Mouse (Mus musculus): ENCODE results near the gene Adam1a. TPM values are rescaled to one million over a fixed set of nuclear protein-coding genes. Genes with fewer than 3 reads are reported as not detected.

Adam1a gene
- polyA plus RNA-seq, 1 experiment from 2014 or later: 4.9 TPM

DNA sequence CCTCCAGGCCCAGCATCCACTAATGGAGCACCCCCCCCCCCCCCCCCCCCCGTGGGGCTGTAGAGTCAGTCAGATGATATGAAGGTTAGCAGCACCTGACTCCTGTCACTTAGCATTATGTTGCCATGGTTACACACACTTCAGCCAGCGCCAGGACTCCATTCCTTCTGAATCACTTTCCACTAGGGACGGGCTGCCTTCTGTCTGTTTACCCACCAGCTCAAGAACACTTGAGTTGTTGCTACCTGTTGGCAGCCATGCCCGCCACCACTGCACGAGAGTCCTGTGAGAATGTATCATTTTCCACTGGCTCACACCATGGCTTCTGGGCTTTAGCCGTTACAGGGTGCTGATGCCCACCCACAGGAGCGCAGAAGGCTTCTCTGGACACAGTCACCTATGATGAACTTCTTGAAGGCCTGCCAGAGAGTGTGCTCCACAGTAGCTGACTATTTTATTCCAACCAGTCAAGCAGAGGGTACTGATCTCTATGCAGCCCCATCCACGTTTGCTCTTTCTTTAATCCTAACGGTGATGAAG lies 24.7 kb upstream of the Adam1a start:
- H3K27me3 ChIP-seq (replicated peaks; ENCODE audit: control insufficient read depth, insufficient read depth, low read length): no peaks in the 10 kb centered on the region
- H3K36me3 ChIP-seq (ENCODE audit: control insufficient read depth, insufficient read depth): peaks cover 3% of the 10 kb centered on the region; the same call in 1 of the 2 replicates

DNA sequence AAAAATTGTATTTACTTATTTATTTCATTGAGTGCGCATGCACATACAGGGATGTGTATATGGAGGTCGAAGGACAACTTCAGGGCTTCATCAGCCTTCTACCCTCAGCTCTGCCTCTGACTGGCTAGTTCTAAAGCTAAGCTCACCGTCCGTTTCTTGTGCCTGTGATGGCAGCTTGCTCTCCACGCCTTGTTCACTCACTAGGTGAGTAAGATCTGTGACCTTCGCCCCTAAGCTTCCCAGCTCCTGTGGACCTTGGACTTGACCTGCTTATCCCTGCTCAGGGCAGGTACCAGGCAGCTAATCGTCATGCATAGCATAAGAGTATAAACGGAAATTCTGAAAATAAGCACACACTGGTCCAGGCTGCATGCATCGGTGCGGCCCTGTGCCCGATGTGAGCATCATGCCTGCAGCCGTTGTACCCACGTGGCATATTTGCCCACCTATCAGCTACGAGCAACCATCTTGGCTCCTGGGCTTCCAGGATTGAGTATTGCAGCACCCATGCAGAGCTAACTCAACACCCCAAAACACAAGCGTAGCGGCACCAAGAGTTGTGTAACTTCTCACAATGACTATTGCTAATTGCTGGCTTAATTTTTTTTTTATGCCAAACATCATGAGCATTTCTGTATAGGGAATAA lies 20.9 kb upstream of the Adam1a start:
- Histone ChIP-seq H3K4me3 (replicated peaks; ENCODE audit: low read length) (no peak overlapping the region), H3K9me3 (ENCODE audit: control insufficient read depth, low read length) (no peaks in the 10 kb centered on the region), H3K27me3 (replicated peaks; ENCODE audit: control insufficient read depth, insufficient read depth, low read length) (no peaks in the 10 kb centered on the region), H3K36me3 (ENCODE audit: control insufficient read depth, insufficient read depth) (no peaks in the 10 kb centered on the region), H3K4me1 (replicated peaks; ENCODE audit: control insufficient read depth, insufficient read depth, low read length) (0 out of 2 replicates have a peak, but pooled peaks cover 2% of the 10 kb centered on the region), H3K9ac (replicated peaks; ENCODE audit: low read depth, low read length) (no peak overlapping the region), H3K27ac (ENCODE audit: low read length) (no peak overlapping the region), H3K4me2 (ENCODE audit: low read length) (no peak overlapping the region)
- WGBS: 92% methylated on average over 16 of the region's 16 CpGs
- ATAC-seq: no peak

More for the DNA sequence above, 24.7 kb upstream of the Adam1a start:
- no peak overlapping the region for H3K9ac ChIP-seq (replicated peaks; ENCODE audit: low read depth, low read length)
- no peak overlapping the region for H3K4me2 ChIP-seq (ENCODE audit: low read length)
- H3K4me3 ChIP-seq (replicated peaks; ENCODE audit: low read length): no peak overlapping the region
- no peak for ATAC-seq
- no peaks in the 10 kb centered on the region for H3K4me1 ChIP-seq (replicated peaks; ENCODE audit: control insufficient read depth, insufficient read depth, low read length)
- no peaks in the 10 kb centered on the region for H3K9me3 ChIP-seq (ENCODE audit: control insufficient read depth, low read length)
- 76% methylated on average over 8 of the region's 9 CpGs for WGBS
- H3K27ac ChIP-seq (ENCODE audit: low read length): no peak overlapping the region

DNA sequence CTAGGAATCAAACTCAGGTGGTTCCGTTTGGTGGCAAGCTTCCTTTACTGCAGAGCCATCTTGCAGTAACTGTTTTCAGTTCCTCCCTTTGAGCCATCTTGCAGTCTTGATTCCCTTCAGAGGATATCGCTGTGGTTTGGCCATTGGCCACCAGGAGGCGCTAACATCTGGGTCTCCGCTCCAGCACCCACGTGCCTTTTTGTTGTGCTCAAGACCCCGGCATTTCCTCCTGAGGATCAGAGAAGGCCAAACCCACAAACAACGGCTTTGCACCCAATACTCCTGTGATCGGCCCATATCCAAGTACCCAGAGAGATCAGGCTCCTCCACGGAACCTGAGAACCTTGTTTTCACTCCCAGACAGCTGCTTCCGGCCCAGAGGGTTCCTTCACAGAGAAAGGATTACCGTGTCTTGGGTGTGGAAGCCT lies 19.2 kb upstream of the Adam1a start:
- 13% methylated on average over 11 of the region's 11 CpGs for WGBS
- Histone ChIP-seq H3K4me1 (replicated peaks; ENCODE audit: control insufficient read depth, insufficient read depth, low read length) (0 out of 2 replicates have a peak, but pooled peaks cover 2% of the 10 kb centered on the region), H3K27ac (ENCODE audit: low read length) (no peak overlapping the region), H3K9me3 (ENCODE audit: control insufficient read depth, low read length) (no peaks in the 10 kb centered on the region), H3K27me3 (replicated peaks; ENCODE audit: control insufficient read depth, insufficient read depth, low read length) (no peaks in the 10 kb centered on the region), H3K4me2 (ENCODE audit: low read length) (peak overlapping the region; percentile 19; the same call in 1 of the 2 replicates), H3K36me3 (ENCODE audit: control insufficient read depth, insufficient read depth) (no peaks in the 10 kb centered on the region), H3K9ac (replicated peaks; ENCODE audit: low read depth, low read length) (0 out of 2 replicates have a peak overlapping the region, but pooled peaks have one; percentile 19), H3K4me3 (replicated peaks; ENCODE audit: low read length) (no peak overlapping the region)
- ATAC-seq: peak; percentile 31; the same call in 1 of the 2 replicates

DNA sequence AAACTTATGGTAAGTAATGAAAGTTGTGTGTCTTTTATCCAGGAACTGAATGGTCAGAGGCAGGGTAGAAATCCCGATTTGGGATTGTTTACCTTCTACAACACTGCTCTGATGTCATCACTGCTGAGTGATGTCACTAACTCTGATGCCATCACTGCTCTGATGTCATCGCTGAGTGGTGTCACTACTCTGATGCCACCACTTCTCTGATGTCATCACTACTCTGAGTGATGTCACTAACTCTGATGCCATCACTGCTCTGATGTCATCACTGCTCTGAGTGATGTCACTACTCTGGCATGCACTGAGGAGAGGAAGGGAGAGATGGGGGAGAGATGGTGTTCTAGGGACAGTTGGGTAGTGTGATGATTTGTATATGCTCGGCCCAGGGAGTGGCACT lies 17.2 kb upstream of the Adam1a start:
- H3K4me2 ChIP-seq (ENCODE audit: low read length): no peak overlapping the region
- H3K9ac ChIP-seq (replicated peaks; ENCODE audit: low read depth, low read length): no peak overlapping the region
- H3K4me3 ChIP-seq (replicated peaks; ENCODE audit: low read length): no peak overlapping the region
- no peaks in the 10 kb centered on the region for H3K27me3 ChIP-seq (replicated peaks; ENCODE audit: control insufficient read depth, insufficient read depth, low read length)
- H3K4me1 ChIP-seq (replicated peaks; ENCODE audit: control insufficient read depth, insufficient read depth, low read length): 0 out of 2 replicates have a peak, but pooled peaks cover 2% of the 10 kb centered on the region
- no peak overlapping the region for H3K27ac ChIP-seq (ENCODE audit: low read length)
- no peak for ATAC-seq
- H3K9me3 ChIP-seq (ENCODE audit: control insufficient read depth, low read length): no peaks in the 10 kb centered on the region
- WGBS: 88% methylated on average over 3 of the region's 3 CpGs
- no peaks in the 10 kb centered on the region for H3K36me3 ChIP-seq (ENCODE audit: control insufficient read depth, insufficient read depth)

DNA sequence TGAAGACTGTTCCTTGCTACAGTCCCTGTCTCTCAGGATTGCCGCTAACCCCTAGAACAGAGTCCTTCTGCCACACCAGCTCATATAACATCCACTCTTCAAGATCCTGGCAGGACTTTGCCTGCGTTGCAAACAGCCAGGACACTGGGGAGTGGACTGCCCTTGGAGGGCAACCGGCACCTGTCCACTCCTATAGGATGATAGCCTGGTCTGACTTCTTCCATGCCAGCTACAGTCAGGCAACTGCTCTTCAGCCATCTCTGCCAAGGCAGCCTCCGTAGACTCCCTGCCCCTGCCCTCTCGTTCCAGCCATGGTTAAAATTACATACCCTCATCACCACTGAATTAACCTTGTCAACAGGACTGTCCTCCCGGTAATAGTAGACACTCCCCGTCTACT lies 3.9 kb upstream of the Adam1a start:
- H3K27me3 ChIP-seq (replicated peaks; ENCODE audit: control insufficient read depth, insufficient read depth, low read length): no peaks in the 10 kb centered on the region
- H3K9ac ChIP-seq (replicated peaks; ENCODE audit: low read depth, low read length): no peak overlapping the region
- peaks cover 14% of the 10 kb centered on the region for H3K4me1 ChIP-seq (replicated peaks; ENCODE audit: control insufficient read depth, insufficient read depth, low read length)
- ATAC-seq: no peak
- no peaks in the 10 kb centered on the region for H3K9me3 ChIP-seq (ENCODE audit: control insufficient read depth, low read length)
- H3K36me3 ChIP-seq (ENCODE audit: control insufficient read depth, insufficient read depth): no peaks in the 10 kb centered on the region
- no peak overlapping the region for H3K4me2 ChIP-seq (ENCODE audit: low read length)
- WGBS: 89% methylated on average over 7 of the region's 7 CpGs
- H3K27ac ChIP-seq (ENCODE audit: low read length): no peak overlapping the region
- no peak overlapping the region for H3K4me3 ChIP-seq (replicated peaks; ENCODE audit: low read length)

DNA sequence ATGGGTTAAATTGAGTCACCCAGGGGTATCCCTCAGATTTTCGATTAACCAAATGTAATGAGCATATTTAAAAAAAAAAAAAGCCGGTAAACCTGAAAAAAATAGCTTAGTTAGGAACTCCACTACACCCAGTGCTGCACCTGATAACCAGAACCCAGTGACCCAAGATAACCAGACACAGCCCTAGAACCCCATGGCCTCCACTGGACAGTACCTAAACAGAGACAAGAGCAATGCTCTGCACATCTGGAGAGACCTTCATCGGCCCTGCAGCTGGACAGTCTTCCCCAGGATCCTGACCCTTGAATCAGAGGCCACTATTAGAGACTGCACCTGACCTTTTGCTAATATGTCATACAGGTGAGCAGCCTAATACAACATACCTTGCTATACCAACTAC lies 1.8 kb upstream of the Adam1a start:
- Histone ChIP-seq H3K4me1 (replicated peaks; ENCODE audit: control insufficient read depth, insufficient read depth, low read length) (peaks cover 32% of the 10 kb centered on the region), H3K9ac (replicated peaks; ENCODE audit: low read depth, low read length) (no peak overlapping the region), H3K4me3 (replicated peaks; ENCODE audit: low read length) (no peak overlapping the region), H3K9me3 (ENCODE audit: control insufficient read depth, low read length) (no peaks in the 10 kb centered on the region), H3K27ac (ENCODE audit: low read length) (no peak overlapping the region), H3K36me3 (ENCODE audit: control insufficient read depth, insufficient read depth) (no peaks in the 10 kb centered on the region), H3K27me3 (replicated peaks; ENCODE audit: control insufficient read depth, insufficient read depth, low read length) (no peaks in the 10 kb centered on the region), H3K4me2 (ENCODE audit: low read length) (no peak overlapping the region)
- 95% methylated on average over 3 of the region's 3 CpGs for WGBS
- no peak for ATAC-seq

DNA sequence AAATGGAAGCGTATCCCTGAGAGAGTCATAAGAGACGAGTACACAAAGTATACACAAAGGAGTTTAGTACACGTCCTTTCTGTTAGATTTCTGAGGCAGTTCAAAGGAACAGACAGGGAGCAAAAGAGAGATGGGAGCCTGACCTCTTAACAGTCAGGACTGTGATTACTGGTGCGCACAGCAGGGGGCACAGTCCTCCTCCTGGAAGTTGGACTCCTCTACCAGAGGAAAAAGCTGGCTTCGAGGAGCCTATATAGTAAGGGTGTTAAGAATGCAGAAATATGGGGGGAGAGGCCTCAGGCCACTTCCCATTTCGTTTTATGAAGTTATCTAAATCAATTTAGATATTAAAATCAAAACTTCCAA lies 1.2 kb upstream of the Adam1a start:
- no peak overlapping the region for H3K27ac ChIP-seq (ENCODE audit: low read length)
- ATAC-seq: no peak
- H3K4me1 ChIP-seq (replicated peaks; ENCODE audit: control insufficient read depth, insufficient read depth, low read length): peaks cover 33% of the 10 kb centered on the region
- no peaks in the 10 kb centered on the region for H3K27me3 ChIP-seq (replicated peaks; ENCODE audit: control insufficient read depth, insufficient read depth, low read length)
- no peak overlapping the region for H3K9ac ChIP-seq (replicated peaks; ENCODE audit: low read depth, low read length)
- H3K36me3 ChIP-seq (ENCODE audit: control insufficient read depth, insufficient read depth): no peaks in the 10 kb centered on the region
- peak overlapping the region; percentile 58 for H3K4me2 ChIP-seq (ENCODE audit: low read length)
- H3K4me3 ChIP-seq (replicated peaks; ENCODE audit: low read length): peak overlapping the region; percentile 90
- 39% methylated on average over 6 of the region's 6 CpGs for WGBS
- no peaks in the 10 kb centered on the region for H3K9me3 ChIP-seq (ENCODE audit: control insufficient read depth, low read length)

DNA sequence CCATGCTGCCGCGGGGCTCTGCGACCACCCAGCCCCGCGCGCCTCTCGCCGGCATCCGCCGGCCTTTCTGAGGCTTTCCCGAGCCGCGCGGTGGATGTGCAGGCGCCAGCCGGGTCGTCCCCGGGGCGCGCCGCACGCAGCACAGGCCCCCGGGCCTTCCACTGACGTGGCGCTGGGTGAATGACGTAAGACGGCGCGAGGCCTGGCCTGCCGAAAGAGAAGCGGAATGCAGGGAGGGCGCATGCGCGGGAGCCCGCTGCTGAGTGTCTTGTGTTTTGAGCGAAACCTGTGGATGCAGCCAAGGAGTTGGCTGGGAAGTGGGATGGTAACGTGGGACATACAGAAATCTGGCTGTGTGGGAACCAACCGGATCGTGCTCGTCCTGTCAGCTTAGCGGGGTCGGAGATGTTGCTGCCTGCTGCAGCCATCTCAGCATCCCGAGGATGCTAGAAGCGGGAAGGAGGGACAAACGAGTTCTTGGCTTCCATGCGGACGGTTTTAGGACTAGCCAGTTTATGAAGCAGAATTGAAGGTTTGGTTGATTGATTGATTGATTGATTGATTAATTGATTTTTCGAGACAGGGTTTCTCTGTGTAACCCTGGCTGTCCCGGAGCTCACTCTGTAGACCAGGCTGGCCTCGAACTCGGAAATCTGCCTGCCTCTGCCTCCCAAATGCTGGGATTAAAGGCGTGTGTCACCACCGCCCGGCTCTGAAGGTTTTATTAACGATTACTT lies 679 bp upstream of the Adam1a start, which contains the start of gene Mapkapk5:
Mapkapk5 (minus strand) TSS at position 113 of the 737 bp plus-strand sequence.
- ATAC-seq: peak; percentile 96
- peak within 1 kb of the TSS; percentile 96 for H3K27ac ChIP-seq (ENCODE audit: low read length)
- H3K4me2 ChIP-seq (ENCODE audit: low read length): peak within 1 kb of the TSS; percentile 82
- H3K36me3 ChIP-seq (ENCODE audit: control insufficient read depth, insufficient read depth): no peaks in the 10 kb centered on the region
- H3K27me3 ChIP-seq (replicated peaks; ENCODE audit: control insufficient read depth, insufficient read depth, low read length): no peaks in the 10 kb centered on the region
- H3K4me3 ChIP-seq (replicated peaks; ENCODE audit: low read length): peak within 1 kb of the TSS; percentile 90
- no peaks in the 10 kb centered on the region for H3K9me3 ChIP-seq (ENCODE audit: control insufficient read depth, low read length)
- peaks cover 33% of the 10 kb centered on the region for H3K4me1 ChIP-seq (replicated peaks; ENCODE audit: control insufficient read depth, insufficient read depth, low read length)
- peak within 1 kb of the TSS; percentile 90 for H3K9ac ChIP-seq (replicated peaks; ENCODE audit: low read depth, low read length)
- WGBS: 1% methylated on average over 55 of the region's 55 CpGs

DNA sequence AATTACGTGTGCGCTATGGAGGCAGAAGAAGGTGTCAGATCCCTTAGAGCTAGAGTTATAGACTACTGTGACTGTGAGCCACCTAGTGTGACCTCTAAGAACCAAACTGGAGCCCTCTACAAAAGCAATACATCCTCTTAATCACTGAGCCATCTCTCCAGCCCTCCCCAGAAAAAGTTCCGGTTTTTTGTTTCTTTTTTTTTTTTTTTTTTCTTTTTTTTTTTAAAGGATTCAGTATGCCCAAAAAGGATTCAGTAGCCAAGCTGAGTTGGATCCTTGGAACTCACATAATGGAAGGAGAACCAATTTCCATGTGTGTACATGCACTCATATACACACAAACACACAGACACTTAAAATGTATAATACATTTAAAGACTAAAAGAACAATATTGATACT lies 1.9 kb downstream of the Adam1a start:
- no peak overlapping the region for H3K9ac ChIP-seq (replicated peaks; ENCODE audit: low read depth, low read length)
- H3K4me1 ChIP-seq (replicated peaks; ENCODE audit: control insufficient read depth, insufficient read depth, low read length): peaks cover 33% of the 10 kb centered on the region
- no peaks in the 10 kb centered on the region for H3K9me3 ChIP-seq (ENCODE audit: control insufficient read depth, low read length)
- ATAC-seq: no peak
- 78% methylated on average over 3 of the region's 3 CpGs for WGBS
- no peaks in the 10 kb centered on the region for H3K36me3 ChIP-seq (ENCODE audit: control insufficient read depth, insufficient read depth)
- no peak overlapping the region for H3K27ac ChIP-seq (ENCODE audit: low read length)
- no peaks in the 10 kb centered on the region for H3K27me3 ChIP-seq (replicated peaks; ENCODE audit: control insufficient read depth, insufficient read depth, low read length)
- H3K4me3 ChIP-seq (replicated peaks; ENCODE audit: low read length): no peak overlapping the region
- H3K4me2 ChIP-seq (ENCODE audit: low read length): no peak overlapping the region

Measured in forebrain, embryonic 16.5 days (tissue).